Mouse (Mus musculus) bone marrow, adult 2 months (tissue): ENCODE measurements around the gene Tango6.
A peak's percentile ranks its signal among the peaks of the same experiment; 100 is the strongest.

ENCODE experiments used
- CTCF ChIP-seq: fragments of 200-500 bp; IDR thresholded peaks from 2 replicates; pipeline ENCODE4 v1.5.1; 2011; ENCODE audit warnings: low read length, control low read depth; ENCODE audit not compliant: control insufficient read depth, insufficient read depth
- POLR2A ChIP-seq: fragments of 200-500 bp; IDR thresholded peaks from 2 replicates; pipeline ENCODE4 v1.6.1; 2011; ENCODE audit warnings: low read depth, mild to moderate bottlenecking, control low read depth, low read length, borderline replicate concordance; ENCODE audit not compliant: control insufficient read depth

GRCm38 (mm10) chr8:106718091-106718500 lies 35.2 kb downstream of the Tango6 start:
- TF ChIP-seq CTCF, result peak; percentile 54
- TF ChIP-seq POLR2A, result no peak
